Mouse (Mus musculus) thymus, adult 2 months (tissue): ENCODE measurements around the gene 2010111I01Rik. TPM values are rescaled to one million over a fixed set of nuclear protein-coding genes. Genes with fewer than 3 reads are reported as not detected.

Source experiments
- DNase-seq: peaks from one replicate; pipeline ENCODE4 v3.0.0; 2021
- H3K27ac ChIP-seq: fragments of 200-500 bp; 2 replicates; pipeline ENCODE4 v1.5.1; 2012; ENCODE audit warnings: low read length, control low read depth; ENCODE audit not compliant: control insufficient read depth, insufficient read depth
- H3K27me3 ChIP-seq: fragments of 200-500 bp; 2 replicates; pipeline ENCODE4 v1.6.1; 2012; ENCODE audit warnings: mild to moderate bottlenecking, low read length, moderate library complexity, mixed read lengths; ENCODE audit not compliant: control insufficient read depth, insufficient read depth
- H3K36me3 ChIP-seq: fragments of 200-500 bp; 2 replicates; pipeline ENCODE4 v1.6.1; 2012; ENCODE audit warnings: mild to moderate bottlenecking, low read length, moderate library complexity; ENCODE audit not compliant: control insufficient read depth, insufficient read depth
- H3K4me1 ChIP-seq: fragments of 200-500 bp; replicated peaks from 2 replicates; pipeline ENCODE4 v1.6.1; 2012; ENCODE audit warnings: low read length; ENCODE audit not compliant: control insufficient read depth, insufficient read depth
- H3K4me3 ChIP-seq: fragments of 200-500 bp; 2 replicates; pipeline ENCODE4 v1.5.1; 2012; ENCODE audit warnings: mild to moderate bottlenecking, low read length, control low read depth, moderate library complexity; ENCODE audit not compliant: control insufficient read depth, insufficient read depth
- CTCF ChIP-seq: fragments of 200-500 bp; IDR thresholded peaks from 2 replicates; pipeline ENCODE4 v1.5.1; 2012; ENCODE audit warnings: mild to moderate bottlenecking, control low read depth, low read length, moderate library complexity, borderline replicate concordance; ENCODE audit not compliant: control insufficient read depth, poor library complexity, insufficient read depth; ENCODE audit errors: extremely low read depth
- POLR2A ChIP-seq: fragments of 200-500 bp; IDR thresholded peaks from 2 replicates; pipeline ENCODE4 v1.6.1; 2012; ENCODE audit warnings: mild to moderate bottlenecking, low read length, control low read depth, moderate library complexity; ENCODE audit not compliant: control insufficient read depth, poor library complexity, insufficient read depth; ENCODE audit errors: extremely low read depth
- WGBS: fragments of 180-500 bp; shearing (Covaris S2); methylation state at CpG from one replicate; pipeline ENCODE4 v1.1.7; 2018; 5-methylcytosine and 5-hydroxymethylcytosine counted together
- polyA plus RNA-seq: library from polyadenylated mRNA; depleted of rRNA; stranded (reverse); fragments of >200 nt; gene quantifications from 2 replicates; pipeline ENCODE4 v1.2.3, GENCODE M21; 2012

The 2010111I01Rik gene
- polyA plus RNA-seq, 1 experiment: 61.4 TPM

GRCm38 (mm10) chr13:63262168-63262957 is 297.7 kb downstream of the 2010111I01Rik start:
- peak overlapping the region; percentile 72 for H3K27ac ChIP-seq
- H3K36me3 ChIP-seq: no peaks in the 10 kb centered on the region
- 90% methylated on average over 1 of the region's 1 CpGs for WGBS
- TF ChIP-seq POLR2A: no peak
- no peak for TF ChIP-seq CTCF
- H3K4me1 ChIP-seq: peaks cover 44% of the 10 kb centered on the region
- no peak for DNase-seq
- no peak overlapping the region for H3K4me3 ChIP-seq
- H3K27me3 ChIP-seq: no peaks in the 10 kb centered on the region

GRCm38 (mm10) chr13:63268371-63268770 is 303.7 kb downstream of the 2010111I01Rik start:
- Histone ChIP-seq H3K27ac (no peak overlapping the region), H3K27me3 (no peaks in the 10 kb centered on the region), H3K4me3 (no peak overlapping the region), H3K36me3 (no peaks in the 10 kb centered on the region), H3K4me1 (peaks cover 13% of the 10 kb centered on the region)
- DNase-seq: no peak
- WGBS: 97% methylated on average over 4 of the region's 4 CpGs
- TF ChIP-seq POLR2A: no peak
- no peak for TF ChIP-seq CTCF

- no peak for DNase-seq
- no peaks in the 10 kb centered on the region for H3K27me3 ChIP-seq
- TF ChIP-seq POLR2A (no peak), CTCF (no peak)
- H3K4me3 ChIP-seq: no peak overlapping the region
- no peak overlapping the region for H3K27ac ChIP-seq
- H3K4me1 ChIP-seq: peaks cover 9% of the 10 kb centered on the region
- no peaks in the 10 kb centered on the region for H3K36me3 ChIP-seq
- 93% methylated on average over 1 of the region's 1 CpGs for WGBS
Measured at GRCm38 (mm10) chr13:63268776-63269175, 304.1 kb downstream of the 2010111I01Rik start.

- no peak for TF ChIP-seq CTCF
- no peak for TF ChIP-seq POLR2A
- no peaks in the 10 kb centered on the region for H3K36me3 ChIP-seq
- 96% methylated on average over 5 of the region's 5 CpGs for WGBS
- DNase-seq: no peak
- H3K4me1 ChIP-seq: peaks cover 7% of the 10 kb centered on the region; the same call in 1 of the 2 replicates
- H3K4me3 ChIP-seq: no peak overlapping the region
- H3K27ac ChIP-seq: no peak overlapping the region
- no peaks in the 10 kb centered on the region for H3K27me3 ChIP-seq
Measured at GRCm38 (mm10) chr13:63270191-63270590, 305.5 kb downstream of the 2010111I01Rik start.

- 88% methylated on average over 16 of the region's 16 CpGs for WGBS
- Histone ChIP-seq H3K27me3 (no peaks in the 10 kb centered on the region), H3K36me3 (no peaks in the 10 kb centered on the region), H3K27ac (no peak overlapping the region), H3K4me3 (no peak overlapping the region), H3K4me1 (peaks cover 12% of the 10 kb centered on the region)
- TF ChIP-seq CTCF: no peak
- TF ChIP-seq POLR2A: no peak
- no peak for DNase-seq
Measured at GRCm38 (mm10) chr13:63272017-63272601, 307.4 kb downstream of the 2010111I01Rik start.

GRCm38 (mm10) chr13:63272602-63273229 is 308.0 kb downstream of the 2010111I01Rik start:
- TF ChIP-seq CTCF (no peak), POLR2A (no peak)
- 91% methylated on average over 27 of the region's 27 CpGs for WGBS
- no peak for DNase-seq
- Histone ChIP-seq H3K36me3 (no peaks in the 10 kb centered on the region), H3K4me1 (peaks cover 14% of the 10 kb centered on the region), H3K4me3 (no peak overlapping the region), H3K27ac (no peak overlapping the region), H3K27me3 (no peaks in the 10 kb centered on the region)

- no peak overlapping the region for H3K4me3 ChIP-seq
- H3K36me3 ChIP-seq: no peaks in the 10 kb centered on the region
- no peak for TF ChIP-seq CTCF
- no peak for TF ChIP-seq POLR2A
- no peak overlapping the region; the same call in 1 of the 2 replicates for H3K27ac ChIP-seq
- WGBS: 83% methylated on average over 2 of the region's 2 CpGs
- no peaks in the 10 kb centered on the region for H3K27me3 ChIP-seq
- no peak for DNase-seq
- peaks cover 19% of the 10 kb centered on the region for H3K4me1 ChIP-seq
Measured at GRCm38 (mm10) chr13:63273859-63274258, 309.2 kb downstream of the 2010111I01Rik start.
